Mouse (Mus musculus): Measurements from ENCODE around the gene Naaladl1. TPM values are rescaled to one million over a fixed set of nuclear protein-coding genes. Genes with fewer than 3 reads are reported as not detected.

Naaladl1 gene
- total and polyA plus RNA-seq, 2 experiments from 2014 or later: 0.14 to 0.51 TPM

GRCm38 (mm10) chr19:6157220-6157619 is 51.6 kb downstream of the Naaladl1 start:
- Histone ChIP-seq H3K27me3 (ENCODE audit: insufficient read depth, low read length) (no peaks in the 10 kb centered on the region), H3K4me1 (ENCODE audit: insufficient read depth) (no peaks in the 10 kb centered on the region), H3K27ac (ENCODE audit: low read depth, low read length) (no peak overlapping the region), H3K4me2 (ENCODE audit: low read depth) (no peak overlapping the region), H3K36me3 (ENCODE audit: insufficient read depth) (no peaks in the 10 kb centered on the region), H3K9me3 (ENCODE audit: low read length) (no peaks in the 10 kb centered on the region), H3K4me3 (ENCODE audit: low read depth, low read length) (no peak overlapping the region), H3K9ac (no peak overlapping the region)
- no peak for DNase-seq
- no peak for TF ChIP-seq CTCF (IDR thresholded peaks at IDR 0.05; ENCODE audit: low read depth)
- no peak for ATAC-seq
- 83% methylated on average over 6 of the region's 6 CpGs for WGBS

DNA sequence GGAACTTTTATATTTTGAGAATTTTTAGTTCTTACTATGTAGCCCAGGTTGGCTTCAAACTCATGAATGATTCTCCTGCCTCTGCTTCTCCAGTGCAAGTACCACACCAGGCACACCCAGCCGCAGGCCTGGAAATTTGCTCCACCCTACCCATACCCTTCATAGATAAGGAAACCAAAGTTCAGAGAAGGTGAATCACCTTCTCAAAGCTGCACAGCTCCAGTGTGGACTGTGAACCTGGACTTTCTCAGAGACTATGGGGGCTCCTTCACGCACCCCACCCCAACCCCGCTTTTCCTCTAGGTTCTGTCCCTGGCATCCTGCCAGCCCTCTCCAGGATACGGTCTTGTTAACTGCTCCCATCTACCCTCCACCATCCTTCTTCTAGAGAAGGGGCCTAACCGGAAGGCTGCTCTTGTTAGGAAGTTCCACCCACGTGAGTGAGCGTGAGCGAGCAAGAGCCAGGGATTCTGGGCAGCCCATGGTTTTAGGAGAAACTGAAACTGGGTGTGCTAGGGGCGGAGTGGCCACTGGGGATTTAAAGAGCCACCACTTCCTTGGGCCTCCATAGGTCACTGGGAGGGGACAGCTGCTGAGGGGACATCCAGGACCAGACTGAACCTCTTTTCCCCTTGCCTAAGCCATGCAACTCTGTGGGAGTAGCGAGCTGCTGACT is 58.4 kb downstream of the Naaladl1 start:
- Histone ChIP-seq H3K36me3 (ENCODE audit: insufficient read depth) (no peaks in the 10 kb centered on the region), H3K9ac (no peak overlapping the region), H3K27ac (ENCODE audit: low read depth, low read length) (no peak overlapping the region), H3K4me1 (ENCODE audit: insufficient read depth) (no peaks in the 10 kb centered on the region), H3K4me3 (ENCODE audit: low read depth, low read length) (no peak overlapping the region), H3K9me3 (ENCODE audit: low read length) (no peaks in the 10 kb centered on the region), H3K4me2 (ENCODE audit: low read depth) (no peak overlapping the region), H3K27me3 (ENCODE audit: insufficient read depth, low read length) (no peaks in the 10 kb centered on the region)
- ATAC-seq (no peak), DNase-seq (no peak)
- no peak for TF ChIP-seq CTCF (IDR thresholded peaks at IDR 0.05; ENCODE audit: low read depth)
- WGBS: 59% methylated on average over 10 of the region's 10 CpGs

Other genes with a start within 250 kb of the Naaladl1 start
Only the 30 nearest of the 31 such genes appear.
- gene Frmd8, start 230.5 kb upstream of the Naaladl1 start, total RNA-seq (2014; rRNA removed): 8.5 and 13.3 TPM in 2 replicates
- 9.0 and 10.3 TPM in 2 replicates for gene Frmd8, start 230.5 kb upstream of the Naaladl1 start, polyA plus RNA-seq (2015; fragmentation: Nextera tagmentation; extraction: Ambion mirVana)
- gene Slc25a45, start 228.0 kb upstream of the Naaladl1 start, total RNA-seq (2014; rRNA removed): 2.2 and 2.6 TPM in 2 replicates
- 2.0 and 2.9 TPM in 2 replicates for gene Slc25a45, start 228.0 kb upstream of the Naaladl1 start, polyA plus RNA-seq (2015; fragmentation: Nextera tagmentation; extraction: Ambion mirVana)
- gene Tigd3, start 211.6 kb upstream of the Naaladl1 start, total RNA-seq (2014; rRNA removed): 9.9 and 14.2 TPM in 2 replicates
- gene Tigd3, start 211.6 kb upstream of the Naaladl1 start, polyA plus RNA-seq (2015; fragmentation: Nextera tagmentation; extraction: Ambion mirVana): 8.6 and 10.2 TPM in 2 replicates
- gene Dpf2, start 192.8 kb upstream of the Naaladl1 start, total RNA-seq (2014; rRNA removed): 52.8 and 64.5 TPM in 2 replicates
- 56.8 and 60.1 TPM in 2 replicates for gene Dpf2, start 192.8 kb upstream of the Naaladl1 start, polyA plus RNA-seq (2015; fragmentation: Nextera tagmentation; extraction: Ambion mirVana)
- 13.3 and 18.4 TPM in 2 replicates for gene Cdc42ep2, start 181.0 kb upstream of the Naaladl1 start, total RNA-seq (2014; rRNA removed)
- gene Cdc42ep2, start 181.0 kb upstream of the Naaladl1 start, polyA plus RNA-seq (2015; fragmentation: Nextera tagmentation; extraction: Ambion mirVana): 13.5 and 15.6 TPM in 2 replicates
- gene Pola2, start 141.6 kb upstream of the Naaladl1 start, total RNA-seq (2014; rRNA removed): 12.4 and 18.1 TPM in 2 replicates
- gene Pola2, start 141.6 kb upstream of the Naaladl1 start, polyA plus RNA-seq (2015; fragmentation: Nextera tagmentation; extraction: Ambion mirVana): 13.7 and 15.3 TPM in 2 replicates
- gene Slc22a20, start 119.6 kb upstream of the Naaladl1 start, total RNA-seq (2014; rRNA removed): not detected in 2 replicates
- not detected in 2 replicates for gene Slc22a20, start 119.6 kb upstream of the Naaladl1 start, polyA plus RNA-seq (2015; fragmentation: Nextera tagmentation; extraction: Ambion mirVana)
- gene Capn1, start 89.9 kb upstream of the Naaladl1 start, total RNA-seq (2014; rRNA removed): 5.5 and 7.7 TPM in 2 replicates
- gene Capn1, start 89.9 kb upstream of the Naaladl1 start, polyA plus RNA-seq (2015; fragmentation: Nextera tagmentation; extraction: Ambion mirVana): 3.0 and 3.3 TPM in 2 replicates
- 15.8 and 23.7 TPM in 2 replicates for gene Syvn1, start 59.2 kb upstream of the Naaladl1 start, total RNA-seq (2014; rRNA removed)
- gene Syvn1, start 59.2 kb upstream of the Naaladl1 start, polyA plus RNA-seq (2015; fragmentation: Nextera tagmentation; extraction: Ambion mirVana): 24.7 and 27.7 TPM in 2 replicates
- gene Mrpl49, start 48.0 kb upstream of the Naaladl1 start, total RNA-seq (2014; rRNA removed): 47.1 and 50.8 TPM in 2 replicates
- gene Mrpl49, start 48.0 kb upstream of the Naaladl1 start, polyA plus RNA-seq (2015; fragmentation: Nextera tagmentation; extraction: Ambion mirVana): 54.4 and 55.7 TPM in 2 replicates
- 1,002 and 1,178 TPM in 2 replicates for gene Fau, start 47.9 kb upstream of the Naaladl1 start, total RNA-seq (2014; rRNA removed)
- 610 and 775 TPM in 2 replicates for gene Fau, start 47.9 kb upstream of the Naaladl1 start, polyA plus RNA-seq (2015; fragmentation: Nextera tagmentation; extraction: Ambion mirVana)
- 42.5 and 50.8 TPM in 2 replicates for gene Znhit2, start 44.6 kb upstream of the Naaladl1 start, total RNA-seq (2014; rRNA removed)
- 46.1 and 47.1 TPM in 2 replicates for gene Znhit2, start 44.6 kb upstream of the Naaladl1 start, polyA plus RNA-seq (2015; fragmentation: Nextera tagmentation; extraction: Ambion mirVana)
- gene Tm7sf2, start 37.4 kb upstream of the Naaladl1 start, total RNA-seq (2014; rRNA removed): 70.6 and 79.6 TPM in 2 replicates
- 37.1 and 43.3 TPM in 2 replicates for gene Tm7sf2, start 37.4 kb upstream of the Naaladl1 start, polyA plus RNA-seq (2015; fragmentation: Nextera tagmentation; extraction: Ambion mirVana)
- gene Vps51, start 28.6 kb upstream of the Naaladl1 start, total RNA-seq (2014; rRNA removed): 93.0 and 96.8 TPM in 2 replicates
- 78.6 and 93.7 TPM in 2 replicates for gene Vps51, start 28.6 kb upstream of the Naaladl1 start, polyA plus RNA-seq (2015; fragmentation: Nextera tagmentation; extraction: Ambion mirVana)
- gene Tmem262, start 25.7 kb upstream of the Naaladl1 start, total RNA-seq (2014; rRNA removed): not detected in 2 replicates
- not detected in 2 replicates for gene Tmem262, start 25.7 kb upstream of the Naaladl1 start, polyA plus RNA-seq (2015; fragmentation: Nextera tagmentation; extraction: Ambion mirVana)
- gene Gm28374, start 23.5 kb upstream of the Naaladl1 start, total RNA-seq (2014; rRNA removed): 0.69 TPM in 1 of 2 replicates, not detected in the other
- 0.57 and 0.68 TPM in 2 replicates for gene Gm28374, start 23.5 kb upstream of the Naaladl1 start, polyA plus RNA-seq (2015; fragmentation: Nextera tagmentation; extraction: Ambion mirVana)
- gene Zfpl1, start 20.8 kb upstream of the Naaladl1 start, total RNA-seq (2014; rRNA removed): 63.4 and 63.9 TPM in 2 replicates
- gene Zfpl1, start 20.8 kb upstream of the Naaladl1 start, polyA plus RNA-seq (2015; fragmentation: Nextera tagmentation; extraction: Ambion mirVana): 100 and 114 TPM in 2 replicates
- gene Cdca5, start 20.8 kb upstream of the Naaladl1 start, total RNA-seq (2014; rRNA removed): 2.2 and 3.0 TPM in 2 replicates
- 4.7 TPM in 2 replicates for gene Cdca5, start 20.8 kb upstream of the Naaladl1 start, polyA plus RNA-seq (2015; fragmentation: Nextera tagmentation; extraction: Ambion mirVana)
- gene AC131692.1, start 11.4 kb upstream of the Naaladl1 start, total RNA-seq (2014; rRNA removed): not detected in 2 replicates
- gene AC131692.1, start 11.4 kb upstream of the Naaladl1 start, polyA plus RNA-seq (2015; fragmentation: Nextera tagmentation; extraction: Ambion mirVana): not detected in 2 replicates
- 44.8 and 67.7 TPM in 2 replicates for gene Sac3d1, start 12.9 kb downstream of the Naaladl1 start, total RNA-seq (2014; rRNA removed)
- gene Sac3d1, start 12.9 kb downstream of the Naaladl1 start, polyA plus RNA-seq (2015; fragmentation: Nextera tagmentation; extraction: Ambion mirVana): 60.8 and 61.5 TPM in 2 replicates
- gene Snx15, start 22.5 kb downstream of the Naaladl1 start, total RNA-seq (2014; rRNA removed): 46.1 and 57.0 TPM in 2 replicates
- 58.0 and 60.5 TPM in 2 replicates for gene Snx15, start 22.5 kb downstream of the Naaladl1 start, polyA plus RNA-seq (2015; fragmentation: Nextera tagmentation; extraction: Ambion mirVana)
- gene Batf2, start 35.2 kb downstream of the Naaladl1 start, total RNA-seq (2014; rRNA removed): not detected in 2 replicates
- gene Batf2, start 35.2 kb downstream of the Naaladl1 start, polyA plus RNA-seq (2015; fragmentation: Nextera tagmentation; extraction: Ambion mirVana): not detected in 2 replicates
- gene Arl2, start 35.8 kb downstream of the Naaladl1 start, total RNA-seq (2014; rRNA removed): 60.6 and 63.8 TPM in 2 replicates
- 111 and 118 TPM in 2 replicates for gene Arl2, start 35.8 kb downstream of the Naaladl1 start, polyA plus RNA-seq (2015; fragmentation: Nextera tagmentation; extraction: Ambion mirVana)
- gene Majin, start 78.6 kb downstream of the Naaladl1 start, total RNA-seq (2014; rRNA removed): not detected in 2 replicates
- gene Majin, start 78.6 kb downstream of the Naaladl1 start, polyA plus RNA-seq (2015; fragmentation: Nextera tagmentation; extraction: Ambion mirVana): not detected in 2 replicates
- not detected in 2 replicates for gene Gpha2, start 120.6 kb downstream of the Naaladl1 start, total RNA-seq (2014; rRNA removed)
- gene Gpha2, start 120.6 kb downstream of the Naaladl1 start, polyA plus RNA-seq (2015; fragmentation: Nextera tagmentation; extraction: Ambion mirVana): 0.50 TPM in 1 of 2 replicates, not detected in the other
- 196 and 203 TPM in 2 replicates for gene Ppp2r5b, start 130.1 kb downstream of the Naaladl1 start, total RNA-seq (2014; rRNA removed)
- 144 and 159 TPM in 2 replicates for gene Ppp2r5b, start 130.1 kb downstream of the Naaladl1 start, polyA plus RNA-seq (2015; fragmentation: Nextera tagmentation; extraction: Ambion mirVana)
- gene Atg2a, start 135.9 kb downstream of the Naaladl1 start, total RNA-seq (2014; rRNA removed): 21.0 and 26.7 TPM in 2 replicates
- 5.9 and 7.6 TPM in 2 replicates for gene Atg2a, start 135.9 kb downstream of the Naaladl1 start, polyA plus RNA-seq (2015; fragmentation: Nextera tagmentation; extraction: Ambion mirVana)
- 91.9 and 120 TPM in 2 replicates for gene Ehd1, start 170.9 kb downstream of the Naaladl1 start, total RNA-seq (2014; rRNA removed)
- gene Ehd1, start 170.9 kb downstream of the Naaladl1 start, polyA plus RNA-seq (2015; fragmentation: Nextera tagmentation; extraction: Ambion mirVana): 69.9 and 75.4 TPM in 2 replicates
- 3.1 and 4.7 TPM in 2 replicates for gene Cdc42bpg, start 200.7 kb downstream of the Naaladl1 start, total RNA-seq (2014; rRNA removed)
- gene Cdc42bpg, start 200.7 kb downstream of the Naaladl1 start, polyA plus RNA-seq (2015; fragmentation: Nextera tagmentation; extraction: Ambion mirVana): 0.11 and 0.23 TPM in 2 replicates
- gene Men1, start 229.2 kb downstream of the Naaladl1 start, total RNA-seq (2014; rRNA removed): 60.5 and 64.3 TPM in 2 replicates
- gene Men1, start 229.2 kb downstream of the Naaladl1 start, polyA plus RNA-seq (2015; fragmentation: Nextera tagmentation; extraction: Ambion mirVana): 58.3 and 60.9 TPM in 2 replicates

Measured in forebrain, postnatal 0 days (tissue).